Mouse (Mus musculus): Measurements from ENCODE around the gene Defb45. TPM values are rescaled to one million over a fixed set of nuclear protein-coding genes. Genes with fewer than 3 reads are reported as not detected.

The Defb45 gene
- polyA plus RNA-seq (2021; fragmentation: Nextera tagmentation) = not detected in 2 replicates
- long read RNA-seq, experiment 1 = 0 reads
- long read RNA-seq, experiment 2 = 0 reads

DNA sequence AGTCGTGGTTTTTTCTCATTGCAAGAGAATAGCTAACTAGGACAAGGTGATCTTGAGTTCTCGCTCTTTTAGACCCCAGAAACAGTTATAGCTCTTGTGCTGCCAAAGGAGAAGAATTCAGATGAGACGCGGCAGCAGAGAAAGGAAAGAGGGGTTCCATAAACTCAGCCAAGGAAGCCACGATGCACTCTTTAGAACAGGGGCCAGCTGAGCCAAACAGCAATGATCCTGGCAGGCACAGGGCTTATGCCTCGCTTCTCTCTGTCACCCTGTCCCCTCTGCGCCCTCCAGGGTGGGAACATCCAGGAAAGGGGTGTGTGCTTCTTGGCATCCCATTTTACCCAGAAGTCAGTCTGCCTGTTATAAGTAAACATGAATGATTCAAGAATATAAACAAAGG is at the start of gene Defb45:
Defb45 (minus strand) TSS at position 101 of the 400 bp plus-strand sequence.

GRCm38 (mm10) chr2:152626774-152627591 is 27.8 kb upstream of the Defb45 start, which contains the start of gene Rem1:
Rem1 (plus strand) TSS chr2:152626951.

DNA sequence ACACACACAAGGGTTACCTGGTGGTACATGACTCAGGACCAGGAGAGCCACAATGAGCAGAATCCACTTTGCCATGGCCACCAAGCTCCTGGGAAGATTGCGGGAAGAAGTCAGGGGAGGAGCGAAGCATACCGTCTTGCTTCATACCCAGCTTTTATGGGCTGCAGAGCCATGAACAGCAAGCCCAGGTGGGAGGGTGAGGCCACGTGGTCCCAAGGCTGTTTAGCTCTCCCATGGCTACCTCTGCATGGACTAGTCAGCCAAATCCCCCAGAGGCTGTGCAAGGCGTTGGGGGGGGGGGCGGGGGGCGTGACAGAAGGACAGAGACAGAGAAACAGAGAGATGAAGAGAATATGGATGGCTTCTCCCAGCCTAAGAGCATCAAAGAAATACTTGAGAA is 23.8 kb upstream of the Defb45 start, which contains the start of gene Defb25:
Defb25 (minus strand) TSS at position 101 of the 400 bp plus-strand sequence.

GRCm38 (mm10) chr2:152604057-152604456 is 4.9 kb upstream of the Defb45 start, which contains the start of gene Defb36:
Defb36 (plus strand) TSS chr2:152604327.

DNA sequence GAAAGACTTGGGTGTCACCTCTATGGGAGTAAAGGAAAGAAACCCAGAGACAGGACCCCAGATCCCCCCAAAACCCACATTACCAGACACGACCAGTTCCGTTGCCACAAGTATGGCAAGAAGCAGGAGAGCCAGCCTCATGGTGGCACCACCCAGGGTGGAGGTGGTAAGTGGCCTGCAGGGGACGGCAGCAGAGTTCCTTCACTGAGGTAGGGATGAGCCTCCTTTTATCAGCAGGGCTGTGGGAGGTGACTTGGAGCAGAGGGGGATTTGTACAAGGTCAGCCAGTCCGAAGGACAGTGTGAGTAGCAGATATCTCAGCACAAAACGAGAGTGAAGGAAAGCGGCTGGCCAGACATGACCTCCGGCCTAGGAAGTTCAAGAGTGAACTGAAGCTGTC is 19.1 kb downstream of the Defb45 start, which contains the start of gene Defb19:
Defb19 (minus strand) TSS at position 206 of the 400 bp plus-strand sequence.

GRCm38 (mm10) chr2:152572114-152572794 is 26.9 kb downstream of the Defb45 start, which contains the start of gene Defb21:
Defb21 (plus strand) TSS chr2:152572744.

DNA sequence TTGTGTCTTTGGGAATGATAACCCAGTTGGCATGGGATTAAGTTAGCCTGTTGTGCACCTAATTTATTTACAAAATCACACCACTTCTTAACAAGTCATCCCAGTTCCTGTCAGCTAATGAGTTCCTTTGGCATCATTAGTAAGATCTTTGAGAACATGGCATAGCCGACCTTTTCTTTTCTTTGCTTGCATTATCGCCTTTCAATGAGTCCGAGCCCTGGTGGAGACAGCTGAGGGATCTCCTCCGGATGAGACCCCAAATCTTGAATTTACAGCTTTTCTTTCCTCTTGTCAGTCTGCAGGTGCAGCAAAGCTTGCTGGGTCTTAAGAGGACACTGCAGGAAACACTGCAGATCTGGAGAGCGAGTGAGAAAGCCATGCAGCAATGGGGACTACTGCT is 30.2 kb downstream of the Defb45 start, which contains the start of gene Gm17416:
Gm17416 (plus strand) TSS at position 301 of the 400 bp plus-strand sequence.

Other genes with a start within 250 kb of the Defb45 start
- 89.7 and 118 TPM in 2 replicates for gene Nrsn2, start 222.8 kb downstream of the Defb45 start, polyA plus RNA-seq (2021; fragmentation: Nextera tagmentation)
- 1.3 and 1.6 TPM in 2 replicates for gene Sox12, start 201.3 kb downstream of the Defb45 start, polyA plus RNA-seq (2021; fragmentation: Nextera tagmentation)
- 5.9 and 6.1 TPM in 2 replicates for gene Zcchc3, start 184.4 kb downstream of the Defb45 start, polyA plus RNA-seq (2021; fragmentation: Nextera tagmentation)
- 1.4 and 2.0 TPM in 2 replicates for gene 6820408C15Rik, start 183.8 kb downstream of the Defb45 start, polyA plus RNA-seq (2021; fragmentation: Nextera tagmentation)
- gene Defb23, start 134.8 kb downstream of the Defb45 start, polyA plus RNA-seq (2021; fragmentation: Nextera tagmentation) = not detected in 2 replicates
- not detected in 2 replicates for gene Defb20, start 122.3 kb downstream of the Defb45 start, polyA plus RNA-seq (2021; fragmentation: Nextera tagmentation)
- not detected in 2 replicates for gene Defb22, start 109.3 kb downstream of the Defb45 start, polyA plus RNA-seq (2021; fragmentation: Nextera tagmentation)
- not detected in 2 replicates for gene Defb26, start 87.7 kb downstream of the Defb45 start, polyA plus RNA-seq (2021; fragmentation: Nextera tagmentation)
- not detected in 2 replicates for gene Defb28, start 81.1 kb downstream of the Defb45 start, polyA plus RNA-seq (2021; fragmentation: Nextera tagmentation)
- gene Defb29, start 59.3 kb downstream of the Defb45 start, polyA plus RNA-seq (2021; fragmentation: Nextera tagmentation) = not detected in 2 replicates
- not detected in 2 replicates for gene Gm17416, start 30.1 kb downstream of the Defb45 start, polyA plus RNA-seq (2021; fragmentation: Nextera tagmentation)
- not detected in 2 replicates for gene Defb21, start 26.7 kb downstream of the Defb45 start, polyA plus RNA-seq (2021; fragmentation: Nextera tagmentation)
- gene Defb19, start 19.1 kb downstream of the Defb45 start, polyA plus RNA-seq (2021; fragmentation: Nextera tagmentation) = not detected in 2 replicates
- gene Defb36, start 4.9 kb upstream of the Defb45 start, polyA plus RNA-seq (2021; fragmentation: Nextera tagmentation) = not detected in 2 replicates
- gene Defb25, start 23.7 kb upstream of the Defb45 start, polyA plus RNA-seq (2021; fragmentation: Nextera tagmentation) = not detected in 2 replicates
- gene Rem1, start 27.6 kb upstream of the Defb45 start, polyA plus RNA-seq (2021; fragmentation: Nextera tagmentation) = 0.38 and 0.47 TPM in 2 replicates
- gene H13, start 70.1 kb upstream of the Defb45 start, polyA plus RNA-seq (2021; fragmentation: Nextera tagmentation) = 53.8 and 63.9 TPM in 2 replicates
- gene Mcts2, start 87.6 kb upstream of the Defb45 start, polyA plus RNA-seq (2021; fragmentation: Nextera tagmentation) = 19.3 and 26.8 TPM in 2 replicates
- gene Id1, start 136.9 kb upstream of the Defb45 start, polyA plus RNA-seq (2021; fragmentation: Nextera tagmentation) = 15.0 and 15.2 TPM in 2 replicates
- gene Cox4i2, start 154.8 kb upstream of the Defb45 start, polyA plus RNA-seq (2021; fragmentation: Nextera tagmentation) = 6.5 and 6.9 TPM in 2 replicates
- 145 and 169 TPM in 2 replicates for gene Bcl2l1, start 232.3 kb upstream of the Defb45 start, polyA plus RNA-seq (2021; fragmentation: Nextera tagmentation)
- gene Tpx2, start 248.6 kb upstream of the Defb45 start, polyA plus RNA-seq (2021; fragmentation: Nextera tagmentation) = 0.74 and 1.2 TPM in 2 replicates

Data from left cerebral cortex, adult 6 months (tissue).